Mouse (Mus musculus) B cell, adult 2 months (primary cell): Measurements from ENCODE around the gene Tie1.
A peak's percentile ranks its signal among the peaks of the same experiment; 100 is the strongest.

Experiments
- DNase-seq, 2 experiments: peaks; one replicate each; pipeline ENCODE4 v3.0.0; 2022

Tie1 gene

DNA sequence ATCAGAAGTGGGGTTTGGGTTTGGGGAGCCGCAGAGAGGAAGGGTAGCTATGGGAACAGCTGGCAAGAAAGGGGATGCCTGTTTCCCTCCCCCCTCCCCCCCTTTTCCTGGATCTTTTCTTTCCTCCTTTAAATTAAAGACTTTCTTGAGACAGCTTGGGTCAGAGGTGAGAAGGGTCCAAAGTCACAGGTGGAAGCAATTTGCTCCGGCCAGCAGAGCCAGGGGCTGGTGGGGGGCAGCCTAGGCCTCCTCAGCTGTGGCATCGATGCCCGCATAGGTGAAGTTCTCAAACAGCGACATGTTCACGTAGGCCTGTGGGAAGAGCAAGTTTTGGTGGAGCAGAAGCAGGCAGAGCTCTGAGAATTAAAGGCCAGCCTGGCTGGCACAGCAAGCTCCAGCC is 18.6 kb downstream of the Tie1 start:
- DNase-seq: no peak

DNA sequence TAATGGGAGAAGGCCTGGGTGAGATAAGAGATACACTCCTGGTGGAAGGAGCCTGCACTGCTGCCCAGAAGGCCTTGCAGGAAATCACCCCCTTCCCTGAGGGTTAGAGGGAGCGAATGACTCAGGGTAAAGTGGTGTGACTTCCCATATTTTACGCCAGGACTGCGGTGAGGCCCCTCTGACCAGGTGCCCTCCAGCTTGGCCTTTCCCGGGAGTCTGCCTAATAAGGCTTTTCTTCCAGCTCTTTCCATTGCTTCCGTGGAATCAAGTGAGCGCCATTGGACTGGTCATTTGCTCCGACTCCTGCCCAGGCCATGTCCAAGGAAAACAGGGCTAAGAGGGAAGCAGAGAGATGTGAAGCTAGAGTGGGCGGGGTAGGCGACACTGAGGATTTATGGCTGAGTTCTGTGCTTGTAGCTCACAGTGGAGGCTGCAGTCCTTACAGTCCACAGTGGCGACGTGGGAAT is 24.1 kb downstream of the Tie1 start:
- DNase-seq: no peak

DNA sequence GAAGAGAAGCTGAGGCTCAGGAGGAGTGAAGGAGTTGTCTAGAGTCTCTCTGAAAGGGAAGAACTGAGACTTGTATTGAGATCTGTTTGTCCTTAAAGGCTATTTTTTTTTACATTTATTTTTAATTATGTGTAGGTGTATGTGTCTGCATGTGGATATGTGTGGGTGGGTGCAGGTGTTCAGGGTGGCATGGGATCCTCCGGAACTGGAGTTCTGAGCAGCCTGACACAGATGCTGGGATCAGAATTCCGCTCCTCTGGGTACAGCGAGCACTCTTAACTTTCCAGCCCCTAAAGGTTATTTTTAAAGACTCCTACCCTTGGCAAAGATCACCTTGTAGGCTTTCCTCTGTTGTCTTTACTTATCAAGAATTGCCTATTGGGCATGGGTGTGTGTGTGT is 24.9 kb downstream of the Tie1 start:
- no peak for DNase-seq

DNA sequence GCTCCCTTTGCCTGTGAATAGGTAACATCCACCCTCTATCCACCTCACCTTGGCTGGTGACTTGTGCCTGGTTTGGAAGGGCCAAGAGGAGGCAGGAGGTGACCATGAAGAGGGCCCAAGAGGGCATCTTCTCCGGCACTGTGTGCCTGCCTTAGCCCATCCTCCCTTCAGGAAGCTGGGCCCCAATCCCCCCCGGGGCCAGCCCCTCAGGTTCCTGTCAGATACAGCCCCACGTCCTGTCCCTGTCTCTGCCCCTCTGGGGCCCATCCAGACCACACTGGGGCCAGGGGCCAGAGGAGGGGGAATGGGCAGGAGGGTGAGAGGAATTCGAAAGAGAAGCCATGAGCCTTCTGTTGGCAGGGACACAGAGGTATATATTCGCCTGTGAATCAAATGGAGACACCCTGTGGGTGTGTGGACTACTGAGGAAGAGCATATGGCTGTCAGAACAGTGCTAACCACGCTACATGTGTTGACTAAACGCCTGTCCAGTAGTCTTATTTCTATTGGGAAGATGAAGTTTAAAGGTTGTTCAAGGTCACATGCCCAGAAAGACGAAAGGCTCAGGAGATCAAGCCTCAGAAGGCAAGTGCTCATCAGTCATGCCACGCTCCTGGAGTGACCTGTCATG is 32.4 kb downstream of the Tie1 start, which contains the start of gene Mpl:
Gene Mpl (minus strand): TSS at position 169 of the 631 bp plus-strand sequence.
- no peak for DNase-seq

DNA sequence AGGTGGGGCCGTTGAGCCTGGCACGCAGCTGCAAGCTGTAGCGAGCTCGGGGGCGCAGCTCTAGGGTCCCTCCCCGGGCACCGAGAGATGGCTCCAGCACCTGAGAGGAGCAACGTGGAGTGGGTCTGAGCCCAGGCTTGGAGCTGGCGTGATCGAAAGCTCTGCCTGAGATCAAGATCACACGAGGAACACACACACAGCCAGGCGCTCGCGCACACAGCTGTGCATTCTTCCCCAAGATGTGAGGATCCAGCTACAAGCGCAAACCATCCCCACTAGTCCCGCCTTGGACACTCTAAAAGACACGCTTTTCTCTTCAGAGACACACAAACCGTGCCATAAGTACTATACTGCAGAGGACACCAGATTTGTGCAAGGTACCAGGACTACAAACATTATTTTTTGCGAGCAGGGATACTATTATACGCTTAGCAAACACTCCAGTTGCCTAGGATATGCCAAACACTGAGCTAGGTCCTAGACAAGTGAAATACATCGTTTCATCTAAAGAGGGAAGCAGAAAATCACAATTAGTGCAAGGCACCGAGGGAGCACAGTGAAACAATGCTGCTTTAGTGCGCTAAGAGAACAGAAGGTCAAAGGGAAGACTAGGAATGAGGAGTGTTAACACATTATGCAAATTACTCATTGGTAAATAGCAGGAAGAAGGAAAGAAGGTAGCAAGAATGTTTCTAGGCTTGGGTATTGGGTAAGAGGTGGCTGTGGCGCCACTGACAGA is 43.3 kb downstream of the Tie1 start:
- no peak for DNase-seq

DNA sequence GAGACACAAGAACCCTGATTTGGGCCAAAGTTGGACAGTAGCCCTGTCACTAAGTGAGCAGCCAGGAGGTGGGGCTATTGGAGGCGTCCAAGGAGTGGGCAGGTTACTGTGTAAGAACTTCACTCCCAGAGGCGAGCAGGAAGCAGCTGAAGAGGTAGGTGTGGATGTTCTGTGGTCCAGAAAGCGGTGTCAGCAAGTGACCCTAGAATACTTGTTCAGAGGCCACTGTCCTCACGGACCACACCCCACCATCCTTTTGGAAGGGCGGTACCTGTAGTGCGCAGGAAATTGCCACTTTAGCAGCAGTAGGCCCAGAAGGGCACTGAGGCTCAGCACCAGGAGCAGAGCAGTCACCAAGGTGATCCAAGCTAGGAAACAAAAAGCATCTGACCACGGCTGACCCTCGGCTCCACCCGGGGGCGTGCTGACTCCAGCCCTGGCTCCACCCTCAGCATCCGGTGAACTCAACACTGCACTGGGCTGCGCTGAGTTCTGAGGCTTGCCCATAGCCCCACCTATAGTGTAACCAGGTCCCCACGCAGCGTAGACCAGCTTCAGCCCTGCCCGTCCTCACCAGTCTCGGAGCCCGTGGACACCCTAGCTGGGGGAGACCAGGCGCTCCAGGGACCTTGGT is 44.0 kb downstream of the Tie1 start:
- DNase-seq: no peak

DNA sequence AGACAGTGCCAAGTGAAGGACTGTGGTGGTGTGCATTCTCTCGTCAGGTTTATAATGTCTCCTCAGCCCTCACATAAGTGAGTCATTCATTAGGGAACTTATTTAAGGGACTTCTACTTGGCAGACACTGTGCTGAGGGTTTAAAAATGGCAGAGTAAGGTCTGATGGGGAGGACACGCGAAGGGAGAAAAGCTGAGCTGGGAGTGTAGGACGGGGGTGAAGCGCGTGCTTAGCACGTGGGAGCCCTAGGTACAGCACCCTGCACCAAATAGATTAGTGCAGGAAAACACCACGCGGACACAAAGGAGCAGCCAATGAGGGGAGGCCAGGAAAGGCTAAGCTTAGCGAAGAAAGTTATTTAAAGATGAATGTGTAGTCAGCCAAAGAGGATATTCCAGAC is 44.8 kb downstream of the Tie1 start:
- DNase-seq: no peak

DNA sequence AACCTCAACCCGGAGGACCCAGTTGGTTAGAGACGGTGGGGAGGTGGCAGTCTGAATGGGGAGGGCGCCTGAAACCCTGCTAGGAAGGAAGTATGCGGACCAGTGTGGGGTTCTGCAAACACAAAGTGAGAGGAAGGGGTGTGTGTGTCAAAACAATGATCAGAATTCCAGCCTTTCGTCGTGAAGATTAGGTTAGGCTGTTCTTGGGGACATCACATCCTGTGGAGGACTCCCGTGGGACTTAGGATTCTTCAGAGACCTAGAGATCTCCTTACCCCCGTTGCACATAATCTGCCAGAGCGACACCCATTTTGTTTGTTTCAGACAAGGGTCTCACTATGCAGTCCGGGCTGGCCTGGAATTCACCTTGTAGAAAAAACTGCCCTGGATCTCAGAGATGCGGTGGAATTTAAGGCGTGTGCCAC is 52.0 kb downstream of the Tie1 start:
- DNase-seq: peak; percentile 27 to 33

DNA sequence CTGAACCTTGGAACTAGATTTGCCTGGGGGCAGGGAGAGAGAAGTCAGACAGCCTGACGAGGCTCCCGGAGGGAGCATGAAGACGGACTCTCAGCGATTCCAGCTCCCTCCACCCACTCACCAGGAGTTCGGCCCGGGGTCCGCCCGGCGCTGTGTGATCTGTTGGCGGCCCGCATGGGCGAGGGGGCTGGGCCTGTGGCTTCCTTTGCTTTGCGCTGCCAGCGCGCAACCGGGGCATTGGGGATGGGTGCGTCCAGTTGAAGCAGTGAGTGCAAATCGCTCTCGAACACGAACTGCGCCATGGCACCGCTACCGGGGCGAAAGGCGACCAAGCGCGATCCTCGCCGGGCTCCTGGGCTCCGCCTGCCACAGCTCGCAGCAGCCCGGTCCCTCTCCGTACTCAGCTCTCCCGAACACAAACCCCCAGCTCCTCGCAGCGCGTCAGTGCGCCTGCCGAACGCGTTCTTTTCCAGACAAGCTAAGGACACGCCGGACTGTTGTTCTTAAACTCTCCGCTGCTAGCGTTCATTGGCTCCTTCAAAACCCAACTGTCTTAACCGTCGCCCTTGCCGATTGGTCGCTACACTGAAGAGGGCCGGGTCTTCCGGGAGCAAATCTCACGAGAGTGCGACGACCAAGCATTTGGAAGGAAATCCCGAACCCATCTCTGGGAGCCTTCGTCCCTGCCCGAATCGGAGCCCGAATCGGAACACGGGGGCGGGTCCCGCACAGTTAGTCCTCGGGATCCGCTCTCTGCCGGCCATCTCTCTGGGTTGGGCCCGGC is 52.8 kb downstream of the Tie1 start, which contains the start of gene Cdc20:
Gene Cdc20 (minus strand): TSS at position 533 of the 784 bp plus-strand sequence.
- peak; percentile 82 for DNase-seq

DNA sequence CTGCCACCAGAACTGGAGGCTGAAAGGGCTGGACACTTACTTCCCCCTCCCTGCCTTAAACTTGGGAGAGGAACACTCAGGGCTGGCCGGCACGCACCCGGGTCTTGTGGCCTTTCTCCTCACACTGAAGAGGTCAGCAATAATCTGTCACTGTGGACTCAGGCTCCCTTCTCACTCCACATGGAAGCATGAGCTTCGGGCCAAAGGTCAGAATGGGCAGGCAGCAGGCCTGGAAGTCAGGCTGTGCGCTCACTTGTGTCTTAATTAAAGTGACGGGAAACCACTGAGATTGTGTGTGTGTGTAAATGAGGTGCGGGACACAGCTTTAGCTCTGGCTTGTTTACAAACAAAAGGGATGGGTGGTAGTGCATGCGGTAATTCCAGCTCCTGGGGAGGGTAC is 57.5 kb downstream of the Tie1 start:
- no peak for DNase-seq

DNA sequence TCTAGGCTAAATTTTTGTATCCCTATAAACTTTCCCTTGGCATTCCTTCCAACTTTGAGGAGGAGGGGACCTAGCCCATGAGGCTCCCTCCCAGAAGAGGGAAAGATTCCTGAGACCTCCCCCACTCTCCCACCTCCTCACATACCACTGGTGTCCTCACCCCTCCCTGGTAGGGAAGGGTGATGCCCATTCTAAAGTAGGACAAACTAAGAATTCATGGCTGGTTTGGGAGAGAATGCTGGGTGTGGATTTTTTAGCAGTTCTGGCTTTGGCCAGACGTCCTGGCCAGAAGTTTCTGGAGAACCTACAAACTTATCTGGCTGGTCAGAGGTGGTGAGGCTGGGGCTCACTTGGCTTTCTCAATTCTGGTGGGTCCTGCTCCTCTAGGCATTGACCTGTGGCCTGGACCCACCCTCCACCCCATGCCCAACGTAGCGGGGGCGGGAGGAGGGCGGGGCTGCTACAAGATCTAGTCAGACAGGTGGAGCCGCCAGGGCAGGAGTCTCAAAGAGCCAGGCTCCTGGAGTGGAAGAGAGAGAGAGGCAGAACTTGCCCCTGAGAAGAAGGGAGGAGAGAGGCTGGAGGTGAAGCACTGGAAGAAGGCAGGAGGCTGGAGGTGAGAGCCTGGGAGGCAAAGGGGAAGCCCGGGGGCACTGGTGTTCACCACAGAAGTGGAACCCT is 60.5 kb downstream of the Tie1 start:
- no peak for DNase-seq

DNA sequence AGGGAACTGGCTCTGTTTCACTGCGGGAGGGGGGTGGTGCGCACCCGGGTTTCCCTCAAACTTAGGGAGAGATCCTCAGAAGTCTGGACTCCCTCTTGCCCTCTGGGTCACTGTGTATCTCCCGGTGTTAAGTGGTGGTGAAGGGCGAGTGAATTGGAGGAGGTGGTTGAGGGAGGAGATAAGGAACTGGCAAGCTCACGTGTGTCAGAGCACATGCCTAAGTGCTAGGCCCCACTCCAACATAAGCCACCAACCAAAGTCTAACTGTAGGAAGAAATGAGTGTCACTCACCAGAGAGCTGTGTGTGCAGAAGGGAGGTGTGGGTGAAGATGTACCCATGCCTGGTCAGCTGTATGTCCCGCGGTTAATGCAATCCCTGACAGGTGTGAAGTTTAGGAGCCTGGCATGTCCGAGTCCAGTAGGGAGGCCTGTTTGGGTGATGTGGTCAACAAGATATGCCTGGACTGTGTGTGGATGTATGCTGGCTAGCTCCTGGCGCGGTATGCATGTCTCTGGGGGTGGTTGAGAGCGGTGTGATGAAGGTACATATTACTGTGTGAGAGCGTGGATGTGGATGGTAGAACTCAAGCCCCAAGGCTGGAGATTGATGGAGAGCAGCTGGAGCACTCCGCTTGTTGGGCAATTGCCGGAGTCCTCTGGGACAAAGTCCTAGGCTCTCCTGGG is 61.2 kb downstream of the Tie1 start:
- DNase-seq: peak; percentile 10 to 14

DNA sequence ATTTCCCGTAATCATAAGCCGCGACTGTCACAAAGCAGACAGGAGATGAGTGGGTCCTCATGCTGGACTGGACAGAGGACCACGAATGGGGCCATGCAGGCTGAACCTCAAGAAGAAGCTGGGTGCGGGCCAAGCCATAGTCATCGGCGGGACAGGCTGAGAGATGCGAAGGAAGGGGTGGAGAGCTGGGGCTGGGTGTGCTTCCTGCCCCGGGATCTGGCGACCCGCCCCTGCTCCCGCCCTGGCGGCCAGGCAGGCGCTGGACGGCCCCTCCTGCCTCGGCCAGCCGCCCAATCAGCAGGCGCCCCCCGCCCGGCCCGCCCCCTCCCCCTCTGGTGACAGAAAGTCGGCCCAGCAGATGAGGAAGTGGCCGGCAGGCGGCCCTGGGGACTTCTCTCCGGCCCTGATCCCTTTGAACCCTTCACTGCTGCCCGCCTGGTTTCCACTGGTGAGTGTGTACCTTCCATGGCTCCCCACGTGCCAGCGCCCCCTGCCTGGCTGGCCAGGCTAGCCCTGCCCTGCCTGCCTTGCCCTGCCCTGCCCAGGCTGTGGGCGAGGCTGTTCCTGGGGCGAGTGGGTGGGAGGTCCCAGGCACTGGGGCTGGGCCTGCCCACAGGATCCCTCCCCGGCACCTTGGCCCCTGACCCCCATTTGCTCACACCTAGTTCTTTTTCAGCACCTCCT is 62.0 kb downstream of the Tie1 start, which contains the start of gene Elovl1:
Gene Elovl1 (plus strand): TSS at position 326 of the 684 bp plus-strand sequence.
- peak; percentile 64 for DNase-seq

DNA sequence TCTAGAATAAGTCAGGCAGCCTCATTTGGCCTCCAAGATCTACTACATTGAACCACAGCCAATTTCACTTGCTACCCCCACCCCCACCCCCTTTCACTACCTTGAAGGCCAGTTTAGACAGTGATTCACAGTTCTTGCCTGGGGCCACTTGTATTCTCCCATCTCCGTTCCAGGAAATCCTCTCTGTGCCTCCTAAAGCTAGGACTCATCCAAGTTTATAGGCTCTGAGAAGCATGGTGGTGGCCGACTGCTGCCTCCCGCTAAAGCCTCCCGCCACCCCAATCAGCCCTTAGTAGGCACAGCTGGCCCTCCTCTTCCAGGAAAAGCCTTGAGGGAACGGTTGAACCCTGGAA is 62.5 kb downstream of the Tie1 start:
- DNase-seq: no peak

DNA sequence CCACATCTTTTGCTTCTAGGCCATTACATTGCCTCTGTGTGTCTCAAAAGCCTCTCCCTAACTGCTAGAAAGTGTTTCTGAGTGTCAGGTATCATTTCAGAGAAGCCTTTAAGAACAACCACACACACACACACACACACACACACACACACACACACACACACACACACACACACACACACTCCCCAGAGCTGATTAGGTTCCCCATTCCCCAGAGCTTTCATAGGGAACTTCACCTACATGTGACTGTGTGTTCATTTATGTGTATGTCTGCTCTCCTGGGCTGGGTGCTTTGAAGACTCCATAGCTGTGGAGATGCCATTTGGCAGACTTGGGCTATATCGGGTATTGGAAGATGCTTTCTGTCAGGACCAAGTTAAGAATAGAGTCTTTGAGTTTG is 64.5 kb downstream of the Tie1 start:
- DNase-seq: no peak

DNA sequence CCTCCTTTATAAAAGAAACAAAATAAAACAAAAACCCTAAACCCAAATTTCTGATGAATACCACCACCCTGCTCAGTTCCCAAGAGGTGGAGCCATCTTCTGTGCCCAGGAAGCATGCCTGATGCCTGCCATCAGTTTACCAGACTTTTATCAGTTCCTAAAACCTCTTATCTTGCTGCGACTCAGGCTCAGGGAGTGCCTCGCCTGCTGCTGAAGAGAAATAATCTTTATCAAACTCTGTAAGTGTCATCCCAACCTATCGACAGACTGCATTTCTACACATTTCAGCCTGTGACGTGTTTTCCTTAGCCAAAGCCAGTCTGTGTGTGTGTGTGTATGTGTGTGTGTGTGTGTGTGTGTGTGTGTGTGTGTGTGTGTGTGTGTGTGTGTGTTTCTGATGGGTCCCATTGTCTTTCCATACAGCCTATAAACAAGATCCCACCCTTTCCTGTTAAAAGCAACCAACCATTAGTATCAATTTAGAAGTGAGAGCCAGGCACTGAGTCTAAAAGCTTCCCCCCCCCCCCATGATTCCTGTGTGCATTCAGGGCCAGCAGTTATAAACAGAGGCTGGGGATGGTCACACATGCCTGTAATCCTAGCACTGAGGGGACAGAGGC is 65.2 kb downstream of the Tie1 start:
- DNase-seq: no peak

DNA sequence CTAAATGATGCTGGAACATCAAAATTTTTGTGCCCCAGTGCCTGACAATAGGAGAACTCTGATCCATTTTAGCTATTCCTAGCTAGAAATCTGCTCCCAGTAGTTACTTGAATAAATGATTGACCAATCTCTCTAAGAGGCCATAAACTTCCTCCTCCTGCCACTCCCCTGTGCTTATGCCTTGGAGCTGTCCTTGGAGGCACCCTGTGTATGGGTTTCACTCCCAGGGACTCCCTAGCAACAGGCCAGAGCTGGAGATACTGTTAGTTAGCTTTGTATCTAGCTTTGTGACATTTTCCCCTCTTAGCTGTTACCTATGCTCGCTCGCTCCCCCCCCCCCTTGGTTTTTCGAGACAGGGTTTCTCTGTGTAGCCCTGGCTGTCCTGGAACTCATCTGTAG is 68.5 kb downstream of the Tie1 start:
- DNase-seq: no peak
